Mouse (Mus musculus) neutrophil, adult 5-6 weeks (primary cell): ENCODE results near the gene Ahnak2. TPM values are rescaled to one million over a fixed set of nuclear protein-coding genes. Genes with fewer than 3 reads are reported as not detected.
"Not testable (repeated sequence)": the region's sequence is repeated elsewhere in the genome, so short reads cannot be mapped to it uniquely, and the experiment has no call there.

Experiments
- ATAC-seq: fragments of 151-379, 151-347 bp; 2 replicates; pipeline ENCODE4 v1.8.0; 2017; ENCODE audit warnings: mild to moderate bottlenecking, moderate TSS enrichment; ENCODE audit not compliant: insufficient number of reproducible peaks, poor library complexity, low FRiP score, severe bottlenecking; ENCODE audit errors: extremely low read depth
- total RNA-seq: library from RNA; stranded (forward); fragments of 200-1000 nt; gene quantifications from 2 replicates; pipeline ENCODE4 v1.2.3, GENCODE M21; 2017

The Ahnak2 gene
- not detected in 2 replicates for total RNA-seq

- ATAC-seq: no peak
Observed at GRCm38 (mm10) chr12:112801864-112802846, at the start of gene Ahnak2. Gene Ahnak2, minus strand, starts transcription at chr12:112802657.

- no peak for ATAC-seq
Observed at GRCm38 (mm10) chr12:112851116-112851515, 48.7 kb upstream of the Ahnak2 start.

- ATAC-seq: no peak
Observed at GRCm38 (mm10) chr12:112850344-112850743, 47.9 kb upstream of the Ahnak2 start.

GRCm38 (mm10) chr12:112849235-112850022 is 47.0 kb upstream of the Ahnak2 start:
- ATAC-seq: no peak

- no peak for ATAC-seq
Observed at GRCm38 (mm10) chr12:112847880-112848279, 45.4 kb upstream of the Ahnak2 start.

- peak; percentile 88 for ATAC-seq
Observed at GRCm38 (mm10) chr12:112843803-112844202, 41.3 kb upstream of the Ahnak2 start.

- not testable (repeated sequence) for ATAC-seq
Observed at GRCm38 (mm10) chr12:112842128-112842527, 39.7 kb upstream of the Ahnak2 start.

- not testable (repeated sequence) for ATAC-seq
Observed at GRCm38 (mm10) chr12:112841338-112841892, 39.0 kb upstream of the Ahnak2 start.

GRCm38 (mm10) chr12:112840209-112841086 is 38.0 kb upstream of the Ahnak2 start:
- ATAC-seq: peak; percentile 52; the same call in 1 of the 2 replicates

- no peak for ATAC-seq
Observed at GRCm38 (mm10) chr12:112835046-112835445, 32.6 kb upstream of the Ahnak2 start.

- ATAC-seq: no peak
Observed at GRCm38 (mm10) chr12:112833527-112833926, 31.1 kb upstream of the Ahnak2 start.

- no peak for ATAC-seq
Observed at GRCm38 (mm10) chr12:112832411-112832810, 30.0 kb upstream of the Ahnak2 start.

- ATAC-seq: no peak
Observed at GRCm38 (mm10) chr12:112830570-112830969, 28.1 kb upstream of the Ahnak2 start.

GRCm38 (mm10) chr12:112830141-112830540 is 27.7 kb upstream of the Ahnak2 start:
- no peak for ATAC-seq

- ATAC-seq: peak; percentile 95
Observed at GRCm38 (mm10) chr12:112829244-112829864, 26.9 kb upstream of the Ahnak2 start, which contains the start of gene Cdca4. Gene Cdca4, minus strand, starts transcription at chr12:112829423.

GRCm38 (mm10) chr12:112828501-112829243 is 26.2 kb upstream of the Ahnak2 start:
- ATAC-seq: peak; percentile 28; the same call in 1 of the 2 replicates

- no peak for ATAC-seq
Observed at GRCm38 (mm10) chr12:112825901-112826300, 23.4 kb upstream of the Ahnak2 start.
